Mouse (Mus musculus): ENCODE measurements around the gene Plod1. TPM values are rescaled to one million over a fixed set of nuclear protein-coding genes. Genes with fewer than 3 reads are reported as not detected.

Plod1 gene
- polyA plus RNA-seq, 1 experiment = 18.8 TPM

Other genes with a start within 250 kb of the Plod1 start
- gene Zfp534, start 234.2 kb downstream of the Plod1 start, polyA plus RNA-seq (2012; rRNA removed) = not detected in 2 replicates
- 3.5 and 4.0 TPM in 2 replicates for gene Zfp984, start 127.0 kb downstream of the Plod1 start, polyA plus RNA-seq (2012; rRNA removed)
- gene Zfp933, start 88.4 kb downstream of the Plod1 start, polyA plus RNA-seq (2012; rRNA removed) = 10.5 and 10.9 TPM in 2 replicates
- gene Miip, start 68.0 kb downstream of the Plod1 start, polyA plus RNA-seq (2012; rRNA removed) = 51.3 and 66.8 TPM in 2 replicates
- 5.6 and 7.5 TPM in 2 replicates for gene Fv1, start 67.8 kb downstream of the Plod1 start, polyA plus RNA-seq (2012; rRNA removed)
- 100 and 102 TPM in 2 replicates for gene Mfn2, start 32.1 kb downstream of the Plod1 start, polyA plus RNA-seq (2012; rRNA removed)
- gene 2510039O18Rik, start 4.1 kb upstream of the Plod1 start, polyA plus RNA-seq (2012; rRNA removed) = 32.6 and 32.9 TPM in 2 replicates
- gene Nppb, start 49.0 kb upstream of the Plod1 start, polyA plus RNA-seq (2012; rRNA removed) = 0.15 and 0.16 TPM in 2 replicates
- gene Nppa, start 64.0 kb upstream of the Plod1 start, polyA plus RNA-seq (2012; rRNA removed) = 13.9 and 14.6 TPM in 2 replicates
- 42.8 and 46.9 TPM in 2 replicates for gene Clcn6, start 102.1 kb upstream of the Plod1 start, polyA plus RNA-seq (2012; rRNA removed)
- gene Mthfr, start 102.3 kb upstream of the Plod1 start, polyA plus RNA-seq (2012; rRNA removed) = 28.7 and 34.2 TPM in 2 replicates
- 7.5 and 9.6 TPM in 2 replicates for gene Agtrap, start 151.3 kb upstream of the Plod1 start, polyA plus RNA-seq (2012; rRNA removed)
- 24.8 and 27.8 TPM in 2 replicates for gene Mad2l2, start 193.6 kb upstream of the Plod1 start, polyA plus RNA-seq (2012; rRNA removed)
- gene Draxin, start 193.9 kb upstream of the Plod1 start, polyA plus RNA-seq (2012; rRNA removed) = 0.97 and 1.2 TPM in 2 replicates
- gene Fbxo6, start 215.4 kb upstream of the Plod1 start, polyA plus RNA-seq (2012; rRNA removed) = 33.9 and 40.0 TPM in 2 replicates
- 206 and 213 TPM in 2 replicates for gene Fbxo44, start 223.7 kb upstream of the Plod1 start, polyA plus RNA-seq (2012; rRNA removed)
- 105 and 116 TPM in 2 replicates for gene Fbxo2, start 223.9 kb upstream of the Plod1 start, polyA plus RNA-seq (2012; rRNA removed)

Measured in frontal cortex, adult 2 months (tissue).